Mouse (Mus musculus): ENCODE measurements around the gene Bglap2. TPM values are rescaled to one million over a fixed set of nuclear protein-coding genes. Genes with fewer than 3 reads are reported as not detected.

Gene Bglap2
- polyA plus RNA-seq, 1 experiment from 2014 or later, result not detected

DNA sequence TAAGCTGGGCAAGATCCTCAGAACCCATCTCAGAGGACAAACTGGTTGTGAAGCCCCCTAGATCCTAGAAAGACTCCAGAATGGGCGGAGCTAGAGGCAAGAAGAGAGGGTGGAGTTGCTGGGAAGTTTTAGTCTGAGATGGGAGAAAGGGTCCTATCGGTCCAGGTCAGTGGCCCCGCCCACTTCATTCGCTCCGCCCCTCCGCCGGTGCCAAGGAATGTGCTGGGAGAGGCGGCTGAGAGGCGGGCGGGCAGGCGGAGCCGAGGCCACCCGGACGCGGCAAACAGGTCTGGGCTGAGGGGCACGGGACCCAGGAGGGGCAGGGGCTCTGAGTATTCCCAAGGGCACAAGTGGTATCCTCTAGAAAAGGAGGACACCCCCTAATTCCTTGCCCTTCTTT, 14.2 kb downstream of the Bglap2 start, which contains the start of gene Paqr6:
Gene Paqr6 (plus strand): TSS at position 248 of the 400 bp plus-strand sequence.
- H3K4me1 ChIP-seq (ENCODE audit: insufficient read depth), result peaks cover 22% of the 10 kb centered on the region
- peak; percentile 42 for ATAC-seq

GRCm38 (mm10) chr3:88363700-88364099, 14.8 kb downstream of the Bglap2 start:
- TF ChIP-seq EP300 (IDR thresholded peaks at IDR 0.05; ENCODE audit: low read depth), result peak; percentile 80
- TF ChIP-seq CTCF (IDR thresholded peaks at IDR 0.05; ENCODE audit: low read depth), result no peak
- H3K4me1 ChIP-seq (ENCODE audit: insufficient read depth), result peaks cover 22% of the 10 kb centered on the region
- peak; percentile 87 for ATAC-seq
- peak overlapping the region; percentile 51 for H3K4me2 ChIP-seq (ENCODE audit: low read depth, low read length)
- no peaks in the 10 kb centered on the region for H3K9me3 ChIP-seq (ENCODE audit: low read length)
- DNase-seq, result peak; percentile 60
- H3K9ac ChIP-seq (replicated peaks), result no peak overlapping the region
- peak overlapping the region; percentile 57 for H3K27ac ChIP-seq (ENCODE audit: low read depth)
- WGBS (ENCODE audit: insufficient replicate concordance), result 44% methylated on average over 4 of the region's 4 CpGs
- peaks cover 42% of the 10 kb centered on the region for H3K36me3 ChIP-seq (replicated peaks; ENCODE audit: insufficient read depth, low read length)
- peaks cover 14% of the 10 kb centered on the region for H3K27me3 ChIP-seq (ENCODE audit: insufficient read depth, low read length)
- no peak overlapping the region for H3K4me3 ChIP-seq (ENCODE audit: low read depth, low read length)

More for the DNA sequence above, 14.2 kb downstream of the Bglap2 start, which contains the start of gene Paqr6:
- peak within 1 kb of the TSS; percentile 57 for H3K27ac ChIP-seq (ENCODE audit: low read depth)
- DNase-seq, result peak; percentile 85
- H3K4me2 ChIP-seq (ENCODE audit: low read depth, low read length), result peak within 1 kb of the TSS; percentile 51
- TF ChIP-seq EP300 (IDR thresholded peaks at IDR 0.05; ENCODE audit: low read depth), result no peak
- TF ChIP-seq CTCF (IDR thresholded peaks at IDR 0.05; ENCODE audit: low read depth), result no peak
- H3K27me3 ChIP-seq (ENCODE audit: insufficient read depth, low read length), result peaks cover 14% of the 10 kb centered on the region
- WGBS (ENCODE audit: insufficient replicate concordance), result 11% methylated on average over 16 of the region's 16 CpGs
- peaks cover 35% of the 10 kb centered on the region for H3K36me3 ChIP-seq (replicated peaks; ENCODE audit: insufficient read depth, low read length)
- no peaks in the 10 kb centered on the region for H3K9me3 ChIP-seq (ENCODE audit: low read length)
- H3K4me3 ChIP-seq (ENCODE audit: low read depth, low read length), result peak within 1 kb of the TSS; percentile 36
- peak within 1 kb of the TSS; percentile 23; the same call in 1 of the 2 replicates for H3K9ac ChIP-seq (replicated peaks)

GRCm38 (mm10) chr3:88361612-88362313, 16.7 kb downstream of the Bglap2 start:
- Histone ChIP-seq H3K4me1 (ENCODE audit: insufficient read depth) (peaks cover 22% of the 10 kb centered on the region), H3K9me3 (ENCODE audit: low read length) (no peaks in the 10 kb centered on the region), H3K36me3 (replicated peaks; ENCODE audit: insufficient read depth, low read length) (peaks cover 60% of the 10 kb centered on the region), H3K4me3 (ENCODE audit: low read depth, low read length) (no peak overlapping the region), H3K9ac (replicated peaks) (no peak overlapping the region), H3K4me2 (ENCODE audit: low read depth, low read length) (no peak overlapping the region), H3K27ac (ENCODE audit: low read depth) (no peak overlapping the region), H3K27me3 (ENCODE audit: insufficient read depth, low read length) (peaks cover 14% of the 10 kb centered on the region)
- no peak for DNase-seq
- WGBS (ENCODE audit: insufficient replicate concordance), result 81% methylated on average over 2 of the region's 2 CpGs
- ATAC-seq, result no peak
- no peak for TF ChIP-seq CTCF (IDR thresholded peaks at IDR 0.05; ENCODE audit: low read depth)
- no peak for TF ChIP-seq EP300 (IDR thresholded peaks at IDR 0.05; ENCODE audit: low read depth)

DNA sequence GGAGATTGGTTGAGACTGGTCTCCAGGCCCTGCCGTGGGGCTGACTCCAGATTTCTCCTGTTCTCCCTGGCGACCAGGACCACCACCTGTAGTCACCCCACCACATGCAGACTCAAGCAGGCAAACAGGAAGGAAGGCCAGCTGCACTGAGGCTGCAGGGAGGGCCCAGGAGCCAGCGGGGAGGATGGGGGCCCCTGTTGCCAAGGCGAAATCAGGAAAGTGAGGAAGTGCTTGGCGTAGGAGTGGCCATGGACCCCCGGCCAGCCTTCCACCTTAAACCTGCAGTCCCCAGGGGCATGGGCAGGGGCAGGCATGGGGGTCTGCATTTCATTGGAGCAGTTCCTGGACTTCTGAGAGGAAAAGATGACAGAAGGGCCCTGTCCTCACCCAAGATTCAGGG, 17.4 kb downstream of the Bglap2 start:
- TF ChIP-seq EP300 (IDR thresholded peaks at IDR 0.05; ENCODE audit: low read depth) (no peak), CTCF (IDR thresholded peaks at IDR 0.05; ENCODE audit: low read depth) (no peak)
- peaks cover 11% of the 10 kb centered on the region for H3K27me3 ChIP-seq (ENCODE audit: insufficient read depth, low read length)
- no peak overlapping the region for H3K4me2 ChIP-seq (ENCODE audit: low read depth, low read length)
- DNase-seq, result no peak
- H3K4me3 ChIP-seq (ENCODE audit: low read depth, low read length), result no peak overlapping the region
- peaks cover 20% of the 10 kb centered on the region for H3K4me1 ChIP-seq (ENCODE audit: insufficient read depth)
- no peak for ATAC-seq
- H3K9me3 ChIP-seq (ENCODE audit: low read length), result no peaks in the 10 kb centered on the region
- H3K36me3 ChIP-seq (replicated peaks; ENCODE audit: insufficient read depth, low read length), result peaks cover 67% of the 10 kb centered on the region
- no peak overlapping the region for H3K27ac ChIP-seq (ENCODE audit: low read depth)
- WGBS (ENCODE audit: insufficient replicate concordance), result 41% methylated on average over 6 of the region's 6 CpGs
- no peak overlapping the region for H3K9ac ChIP-seq (replicated peaks)

DNA sequence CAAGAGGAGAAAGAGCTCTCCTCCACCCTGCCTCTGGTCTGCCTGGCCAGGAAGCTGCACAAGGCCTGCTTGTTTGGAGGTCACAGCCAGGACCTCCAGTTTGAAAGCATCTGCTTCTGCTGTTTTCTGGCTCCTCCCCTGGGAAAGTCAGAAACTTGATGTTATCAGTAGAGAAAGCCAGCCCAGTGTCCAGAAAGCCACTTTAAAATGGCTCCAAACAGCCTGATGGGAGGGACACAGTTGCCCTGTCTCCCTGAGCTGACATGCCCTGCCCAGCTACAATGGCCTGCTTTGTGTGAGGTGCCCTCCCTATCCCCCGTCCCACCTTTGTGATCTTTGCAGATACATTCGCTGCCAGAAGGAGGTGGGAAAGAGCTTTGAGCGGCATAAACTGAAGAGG, 18.5 kb downstream of the Bglap2 start:
- ATAC-seq (no peak), DNase-seq (no peak)
- Histone ChIP-seq H3K9ac (replicated peaks) (no peak overlapping the region), H3K4me2 (ENCODE audit: low read depth, low read length) (no peak overlapping the region), H3K27ac (ENCODE audit: low read depth) (no peak overlapping the region), H3K9me3 (ENCODE audit: low read length) (no peaks in the 10 kb centered on the region), H3K4me3 (ENCODE audit: low read depth, low read length) (no peak overlapping the region), H3K27me3 (ENCODE audit: insufficient read depth, low read length) (no peaks in the 10 kb centered on the region), H3K36me3 (replicated peaks; ENCODE audit: insufficient read depth, low read length) (peaks cover 77% of the 10 kb centered on the region), H3K4me1 (ENCODE audit: insufficient read depth) (peaks cover 19% of the 10 kb centered on the region; the same call in 1 of the 2 replicates)
- 73% methylated on average over 3 of the region's 3 CpGs for WGBS (ENCODE audit: insufficient replicate concordance)
- no peak for TF ChIP-seq EP300 (IDR thresholded peaks at IDR 0.05; ENCODE audit: low read depth)
- TF ChIP-seq CTCF (IDR thresholded peaks at IDR 0.05; ENCODE audit: low read depth), result no peak

- TF ChIP-seq EP300 (IDR thresholded peaks at IDR 0.05; ENCODE audit: low read depth) (no peak), CTCF (IDR thresholded peaks at IDR 0.05; ENCODE audit: low read depth) (no peak)
- ATAC-seq (no peak), DNase-seq (no peak)
- peaks cover 81% of the 10 kb centered on the region for H3K36me3 ChIP-seq (replicated peaks; ENCODE audit: insufficient read depth, low read length)
- no peak overlapping the region for H3K4me3 ChIP-seq (ENCODE audit: low read depth, low read length)
- WGBS (ENCODE audit: insufficient replicate concordance), result 78% methylated on average over 5 of the region's 5 CpGs
- H3K27me3 ChIP-seq (ENCODE audit: insufficient read depth, low read length), result no peaks in the 10 kb centered on the region
- H3K4me1 ChIP-seq (ENCODE audit: insufficient read depth), result peaks cover 16% of the 10 kb centered on the region; the same call in 1 of the 2 replicates
- H3K9ac ChIP-seq (replicated peaks), result no peak overlapping the region
- no peak overlapping the region for H3K4me2 ChIP-seq (ENCODE audit: low read depth, low read length)
- no peaks in the 10 kb centered on the region for H3K9me3 ChIP-seq (ENCODE audit: low read length)
- no peak overlapping the region for H3K27ac ChIP-seq (ENCODE audit: low read depth)
These were observed 18.9 kb downstream of the Bglap2 start for GRCm38 (mm10) chr3:88359584-88359983.

Data from liver, postnatal 0 days (tissue).